Mouse (Mus musculus) liver, postnatal 0 days (tissue): Measurements from ENCODE around the gene Heca.

Experiments used
- CTCF ChIP-seq: sonication (generic); IDR thresholded peaks from 2 replicates; pipeline ENCODE4 v1.5.1; 2016; ENCODE audit warnings: antibody characterized with exemption, low read depth
- EP300 ChIP-seq: IDR thresholded peaks from 2 replicates; pipeline ENCODE4 v1.6.1; 2016; ENCODE audit warnings: antibody characterized with exemption, low read depth, mild to moderate bottlenecking

- TF ChIP-seq EP300 (no peak), CTCF (no peak)
Measured at GRCm38 (mm10) chr10:17908731-17909130, 39.1 kb downstream of the Heca start.
